Mouse (Mus musculus) liver, embryonic 14.5 days (tissue): ENCODE results near the gene Cux1.

ENCODE experiments used
- CTCF ChIP-seq: IDR thresholded peaks from 2 replicates; pipeline ENCODE4 v1.5.1; 2016; ENCODE audit warnings: antibody characterized with exemption, low read depth, control low read depth
- EP300 ChIP-seq: IDR thresholded peaks from 2 replicates; pipeline ENCODE4 v1.6.1; 2016; ENCODE audit warnings: antibody characterized with exemption, low read depth

GRCm38 (mm10) chr5:136584676-136585285 is 17.5 kb upstream of the Cux1 start:
- no peak for TF ChIP-seq CTCF
- no peak for TF ChIP-seq EP300
